Mouse (Mus musculus): ENCODE measurements around the gene Gm10337.

Gm10337 gene

GRCm38 (mm10) chr15:102499851-102500250 lies 3.7 kb upstream of the Gm10337 start:
- DNase-seq (ENCODE audit: low spot score in 2 of 2): no peak

DNA sequence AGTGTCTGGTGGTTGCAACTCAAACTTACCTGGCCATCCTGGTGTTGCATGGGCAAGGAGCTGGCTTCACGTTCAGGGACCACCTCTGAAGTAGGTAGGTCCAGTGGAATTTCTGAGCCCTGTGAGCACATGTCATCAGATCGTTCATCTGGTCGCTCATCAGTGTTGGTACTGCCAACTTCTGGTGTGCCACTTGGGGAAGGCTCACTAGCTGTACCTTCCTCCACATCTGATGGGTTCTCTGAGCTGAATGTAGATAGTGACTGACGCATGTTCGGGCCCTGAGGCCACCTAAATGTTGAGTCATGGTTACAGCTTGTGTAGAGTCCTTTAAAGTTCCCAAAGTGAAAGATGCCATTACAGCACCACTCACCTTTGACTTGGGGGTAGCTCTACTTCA lies 3.0 kb upstream of the Gm10337 start:
- no peak for DNase-seq (ENCODE audit: low spot score in 2 of 2)

GRCm38 (mm10) chr15:102501084-102501814 lies 2.3 kb upstream of the Gm10337 start:
- no peak for DNase-seq (ENCODE audit: low spot score in 2 of 2)

DNA sequence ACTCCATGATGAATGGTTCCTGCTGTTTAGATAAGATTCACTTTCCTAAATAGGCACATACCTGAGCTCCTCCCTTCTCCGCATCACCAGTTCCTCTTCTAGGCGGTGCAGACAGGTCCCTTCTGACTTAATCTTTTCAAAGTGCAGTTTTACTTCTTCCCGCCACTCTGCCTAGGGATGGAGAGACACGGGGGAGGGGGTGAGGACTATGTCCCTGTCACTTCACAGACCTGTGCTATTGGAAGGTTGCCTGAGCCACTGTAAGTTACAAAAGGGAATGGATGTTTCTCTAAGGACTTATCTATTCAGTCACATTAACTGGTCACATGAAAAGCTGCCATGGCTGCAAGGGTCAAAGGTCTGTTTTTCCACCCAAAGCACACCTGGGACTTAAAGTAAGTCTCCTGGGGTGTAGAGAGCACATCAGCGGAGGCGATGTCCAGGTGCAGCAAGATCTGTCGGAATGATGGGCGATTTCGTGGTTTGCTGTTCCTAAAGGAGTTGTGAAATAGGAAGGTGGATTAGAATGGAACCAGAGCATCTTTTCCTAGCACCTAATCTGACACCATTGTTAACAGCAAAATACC lies 1.2 kb upstream of the Gm10337 start:
- no peak for DNase-seq (ENCODE audit: low spot score in 2 of 2)

GRCm38 (mm10) chr15:102503924-102504782 lies 631 bp downstream of the Gm10337 start:
- DNase-seq (ENCODE audit: low spot score in 2 of 2): no peak

- DNase-seq (ENCODE audit: low spot score in 2 of 2): no peak
These were observed 1.7 kb downstream of the Gm10337 start for GRCm38 (mm10) chr15:102505073-102505769.

DNA sequence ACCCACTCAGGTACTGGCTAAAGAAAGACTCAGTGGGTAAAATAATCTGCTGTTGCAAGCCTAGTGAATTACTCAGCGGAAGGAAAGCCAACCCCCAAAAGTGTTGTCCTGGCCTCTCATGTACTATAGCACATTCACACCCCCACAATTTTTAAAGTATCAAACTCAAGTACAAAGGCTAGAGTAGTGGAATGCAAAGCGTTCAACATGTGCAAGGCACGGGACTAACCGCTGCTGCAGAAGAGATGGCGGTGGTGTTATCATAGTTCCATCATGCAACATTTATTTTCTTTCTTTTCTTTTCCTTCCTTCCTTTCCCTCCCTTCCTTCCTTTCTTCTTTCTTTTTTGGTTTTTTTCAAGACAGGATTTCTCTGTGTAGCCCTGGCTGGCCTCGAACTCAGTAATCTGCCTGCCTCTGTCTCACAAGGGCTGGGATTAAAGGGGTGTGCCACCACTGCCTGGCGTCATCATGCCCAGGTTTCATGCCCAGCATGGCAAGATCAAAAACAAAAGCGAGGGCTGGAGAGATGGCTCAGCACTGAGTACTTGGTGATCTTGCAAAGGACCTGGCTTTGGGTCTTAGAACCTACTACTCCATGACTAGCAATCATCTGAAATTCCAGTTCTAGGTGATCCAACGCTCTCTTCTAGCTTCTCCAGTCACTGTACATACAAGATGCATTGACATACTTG lies 2.4 kb downstream of the Gm10337 start:
- DNase-seq (ENCODE audit: low spot score in 2 of 2): no peak

- DNase-seq (ENCODE audit: low spot score in 2 of 2): no peak
These were observed 2.9 kb downstream of the Gm10337 start for GRCm38 (mm10) chr15:102506464-102506830.

DNA sequence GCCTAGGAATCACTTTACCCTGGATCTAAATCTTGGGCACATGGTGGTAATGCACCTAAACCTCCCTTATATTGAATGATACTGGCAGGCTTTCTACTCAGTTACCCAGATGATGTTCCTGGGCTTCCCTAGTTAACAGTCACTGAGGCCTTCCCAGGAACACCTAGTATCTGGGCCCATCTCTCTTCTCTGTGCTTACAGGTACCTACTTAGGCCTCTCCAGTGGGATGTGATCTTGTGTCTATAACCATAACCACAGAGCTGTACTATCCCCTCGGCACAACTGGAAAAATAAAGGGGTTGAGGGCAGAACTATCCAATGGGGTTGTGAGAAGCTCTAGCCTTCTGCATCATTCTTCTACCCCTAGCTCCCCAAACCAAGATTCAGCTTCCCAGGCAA lies 3.3 kb downstream of the Gm10337 start:
- DNase-seq (ENCODE audit: low spot score in 2 of 2): no peak

DNA sequence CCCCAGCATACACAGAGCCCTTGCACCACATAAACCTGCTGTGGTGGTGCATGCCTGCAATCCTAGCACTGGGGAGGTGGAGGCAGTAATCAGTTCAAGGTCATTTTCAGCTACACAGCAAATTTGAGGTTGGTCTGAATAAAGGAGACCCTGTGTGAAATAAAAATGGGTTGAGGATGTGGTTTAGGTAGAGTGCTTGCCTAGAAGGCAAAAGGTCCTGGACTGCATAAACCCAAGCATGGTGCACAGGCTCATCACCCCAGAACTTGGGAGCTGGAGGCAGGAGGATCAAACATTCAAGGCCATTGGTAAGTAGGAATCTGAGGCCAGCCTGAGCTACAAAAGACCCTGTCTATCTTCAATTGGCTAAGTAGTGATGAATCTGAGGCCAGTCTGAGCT lies 4.0 kb downstream of the Gm10337 start:
- no peak for DNase-seq (ENCODE audit: low spot score in 2 of 2)

- no peak for DNase-seq (ENCODE audit: low spot score in 2 of 2)
These were observed 4.8 kb downstream of the Gm10337 start for GRCm38 (mm10) chr15:102508336-102508735.

DNA sequence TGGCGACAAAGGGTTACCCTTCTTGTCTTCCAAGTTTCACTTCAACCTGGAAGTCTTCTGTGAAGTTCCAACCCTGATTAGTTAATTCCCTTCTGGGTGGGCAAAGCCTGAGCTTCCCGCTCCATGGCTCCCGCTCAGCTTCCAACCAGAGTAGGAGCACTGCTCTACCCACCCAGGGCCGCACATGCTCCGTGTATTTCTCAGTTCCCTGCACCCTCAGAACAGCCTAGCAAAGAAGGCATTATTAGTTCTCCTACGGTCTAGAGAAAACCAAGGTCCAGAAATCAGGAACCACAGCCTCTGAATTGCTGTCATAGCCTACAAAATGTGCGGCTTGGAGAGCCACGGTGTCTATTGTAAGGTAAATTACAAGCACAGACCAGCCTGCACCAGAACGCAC lies 6.6 kb downstream of the Gm10337 start:
- no peak for DNase-seq (ENCODE audit: low spot score in 2 of 2)

DNA sequence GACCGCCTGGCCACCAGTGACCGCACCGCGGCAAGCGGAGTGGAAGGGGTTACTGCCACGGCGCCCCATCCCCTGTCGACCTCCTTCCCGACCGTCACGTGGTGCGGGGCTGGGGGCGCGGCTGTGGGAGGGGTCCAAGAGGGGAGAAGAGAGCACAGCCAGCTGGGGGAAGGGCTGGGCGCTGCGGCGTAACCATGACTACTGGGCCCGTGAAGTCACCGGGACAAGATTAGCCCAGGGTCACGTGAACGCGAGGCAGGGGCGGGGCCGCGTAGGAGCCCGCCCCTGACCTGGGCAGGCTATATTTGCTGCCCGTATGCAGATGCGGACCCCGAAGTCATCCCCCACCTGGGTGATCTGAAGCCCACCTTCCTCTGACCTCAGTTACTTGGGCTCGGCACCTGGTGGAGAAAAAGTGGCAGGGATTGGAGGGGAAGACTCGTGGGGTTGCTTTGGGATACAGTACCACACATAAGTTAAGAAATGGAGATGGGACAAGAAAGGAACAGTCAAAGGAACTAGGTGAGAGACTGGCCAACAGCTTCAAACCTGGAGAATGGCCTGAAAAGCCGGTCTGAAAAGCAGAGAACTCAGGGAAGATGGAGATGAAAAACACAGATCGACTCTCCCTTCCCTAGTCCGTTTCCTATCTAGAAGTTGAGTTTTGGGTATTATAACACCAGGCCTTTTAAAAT lies 7.2 kb downstream of the Gm10337 start:
- DNase-seq (ENCODE audit: low spot score in 2 of 2): peak; percentile 91 to 92

DNA sequence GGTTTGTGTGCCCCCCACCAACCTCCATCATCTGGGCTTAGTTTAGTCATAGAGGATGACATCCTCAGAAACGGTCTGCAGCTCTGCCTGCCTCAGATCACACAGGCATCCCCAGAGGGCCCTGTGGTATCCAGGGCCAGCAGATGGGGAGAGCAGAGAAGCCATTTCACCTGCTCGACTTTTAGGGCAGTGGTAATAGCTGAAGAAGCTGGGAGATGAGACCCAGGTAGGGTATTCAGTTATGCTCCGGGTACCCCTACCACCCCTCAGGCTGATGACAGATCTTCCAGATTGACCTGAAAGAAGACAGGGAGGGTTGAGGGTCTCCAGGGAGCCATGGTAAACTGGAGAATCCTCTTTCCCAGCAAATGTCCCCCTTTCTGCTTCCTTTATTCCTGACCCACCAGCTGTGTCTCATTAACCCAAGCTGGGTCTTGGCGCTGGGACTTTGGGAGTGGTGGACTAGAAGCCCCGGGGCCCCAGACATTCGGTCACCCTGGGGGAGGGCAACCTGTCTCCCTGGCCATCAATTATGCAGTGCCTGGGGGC lies 7.8 kb downstream of the Gm10337 start:
- DNase-seq (ENCODE audit: low spot score in 2 of 2): no peak

- no peak for DNase-seq (ENCODE audit: low spot score in 2 of 2)
These were observed 8.5 kb downstream of the Gm10337 start for GRCm38 (mm10) chr15:102512010-102512409.

DNA sequence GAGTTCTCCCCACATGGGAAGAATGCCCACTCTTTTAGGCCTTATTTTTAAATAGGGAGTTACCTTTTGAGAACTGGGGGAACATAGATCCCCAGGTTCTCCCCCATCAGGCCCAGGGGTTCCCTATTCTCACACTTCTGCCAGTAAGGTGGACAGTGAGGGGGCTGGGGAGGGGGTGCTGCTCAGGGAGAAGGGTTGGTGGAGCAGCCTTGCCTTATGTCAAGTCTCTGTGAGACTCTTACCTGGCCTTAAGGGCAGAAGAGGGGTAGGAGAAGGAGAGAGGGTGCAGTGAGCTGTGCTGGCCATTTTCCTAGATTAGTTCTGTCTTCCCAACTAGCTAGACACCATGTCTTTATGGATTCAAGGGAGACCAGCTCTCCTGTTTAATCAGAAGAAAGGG lies 8.9 kb downstream of the Gm10337 start:
- DNase-seq (ENCODE audit: low spot score in 2 of 2): no peak

DNA sequence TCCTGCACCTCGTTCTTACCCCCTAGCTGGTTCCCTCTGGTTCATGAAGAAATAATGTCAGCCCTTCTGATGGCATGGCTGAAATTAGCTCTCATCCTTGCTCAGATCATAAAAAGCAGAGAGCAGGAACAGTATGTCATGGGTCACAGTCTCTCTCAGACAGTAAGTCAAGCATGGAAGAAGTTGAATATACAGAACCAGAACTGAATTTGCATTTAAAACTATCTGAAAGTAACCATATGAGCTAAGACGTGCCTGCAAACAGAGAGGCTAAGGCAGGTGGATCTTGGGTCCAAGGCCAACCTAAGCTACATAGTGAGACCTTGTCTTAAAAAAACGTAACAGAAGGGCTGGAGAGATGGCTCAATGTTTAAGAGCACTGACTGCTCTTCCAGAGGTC lies 9.5 kb downstream of the Gm10337 start:
- no peak for DNase-seq (ENCODE audit: low spot score in 2 of 2)

DNA sequence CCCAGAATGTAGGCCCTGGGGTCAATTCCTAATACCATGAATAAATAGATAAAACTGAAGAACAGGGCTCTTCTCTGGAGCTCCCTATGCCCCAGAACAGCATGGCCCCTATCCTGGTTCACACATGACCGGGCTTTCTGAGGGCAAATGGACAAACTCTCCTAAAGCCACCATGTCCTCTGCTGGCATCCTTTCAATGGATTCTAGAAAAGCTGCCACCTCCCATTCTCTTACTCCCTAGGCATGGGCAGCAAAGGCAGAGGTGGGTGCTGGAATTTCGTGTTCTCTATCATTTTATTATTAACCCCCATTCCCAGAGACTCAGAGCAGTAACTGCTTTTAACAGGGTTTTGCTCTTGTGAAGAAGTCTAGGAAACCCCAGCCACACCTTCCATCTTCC lies 11.7 kb downstream of the Gm10337 start:
- no peak for DNase-seq (ENCODE audit: low spot score in 2 of 2)

- no peak for DNase-seq (ENCODE audit: low spot score in 2 of 2)
These were observed 12.3 kb downstream of the Gm10337 start for GRCm38 (mm10) chr15:102515791-102516190.

DNA sequence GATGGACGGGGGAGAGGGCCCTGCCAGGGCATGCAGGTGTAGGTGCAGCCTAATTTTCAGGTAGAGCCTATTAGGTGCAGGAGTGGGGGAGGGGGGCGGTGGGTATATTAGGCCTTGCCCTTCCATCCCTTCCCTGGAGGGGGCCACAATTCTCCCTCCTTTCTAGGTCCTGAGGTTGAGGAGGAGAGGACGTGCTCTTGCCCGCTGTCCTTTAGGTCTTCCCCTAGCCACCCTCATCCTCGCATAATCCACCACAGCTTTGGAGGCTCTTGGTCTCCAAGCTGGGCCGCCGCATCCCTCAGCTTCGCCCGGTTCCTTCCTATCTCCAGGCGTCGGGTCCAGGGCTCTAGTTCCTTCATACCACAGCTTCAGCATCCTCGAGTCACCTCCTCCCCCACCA lies 12.8 kb downstream of the Gm10337 start:
- no peak for DNase-seq (ENCODE audit: low spot score in 2 of 2)
